Mouse (Mus musculus) ZHBTc4 (cell line): ENCODE measurements around the gene Gpam.

Experiments
- DNase-seq: peaks from one replicate; pipeline ENCODE4 v3.0.0-alpha.2; 2011; ENCODE audit warnings: low read depth, low spot score

Gene Gpam

GRCm38 (mm10) chr19:55139301-55139700, 12.3 kb upstream of the Gpam start:
- no peak for DNase-seq

- no peak for DNase-seq
Measured at GRCm38 (mm10) chr19:55138506-55138905, 11.5 kb upstream of the Gpam start.

GRCm38 (mm10) chr19:55137884-55138283, 10.8 kb upstream of the Gpam start:
- no peak for DNase-seq

- no peak for DNase-seq
Measured at GRCm38 (mm10) chr19:55136693-55137427, 9.8 kb upstream of the Gpam start.

- DNase-seq = no peak
Measured at GRCm38 (mm10) chr19:55135918-55136317, 8.9 kb upstream of the Gpam start.

GRCm38 (mm10) chr19:55134521-55134920, 7.5 kb upstream of the Gpam start:
- no peak for DNase-seq

- no peak for DNase-seq
Measured at GRCm38 (mm10) chr19:55132476-55132875, 5.4 kb upstream of the Gpam start.

GRCm38 (mm10) chr19:55131747-55132146, 4.7 kb upstream of the Gpam start:
- DNase-seq = no peak

GRCm38 (mm10) chr19:55128469-55128868, 1.4 kb upstream of the Gpam start:
- no peak for DNase-seq

GRCm38 (mm10) chr19:55125456-55125855, 1.6 kb downstream of the Gpam start:
- DNase-seq = no peak

- peak; percentile 67 for DNase-seq
Measured at GRCm38 (mm10) chr19:55123001-55123536, 4.0 kb downstream of the Gpam start.

GRCm38 (mm10) chr19:55122351-55122980, 4.6 kb downstream of the Gpam start:
- peak; percentile 80 for DNase-seq

GRCm38 (mm10) chr19:55121836-55122235, 5.2 kb downstream of the Gpam start:
- no peak for DNase-seq

GRCm38 (mm10) chr19:55120518-55121244, 6.4 kb downstream of the Gpam start:
- DNase-seq = no peak

- DNase-seq = no peak
Measured at GRCm38 (mm10) chr19:55119541-55119940, 7.5 kb downstream of the Gpam start.

- DNase-seq = no peak
Measured at GRCm38 (mm10) chr19:55117991-55118390, 9.0 kb downstream of the Gpam start.

- no peak for DNase-seq
Measured at GRCm38 (mm10) chr19:55117059-55117815, 9.8 kb downstream of the Gpam start.

GRCm38 (mm10) chr19:55115532-55115931, 11.5 kb downstream of the Gpam start:
- no peak for DNase-seq

- DNase-seq = no peak
Measured at GRCm38 (mm10) chr19:55114825-55115395, 12.1 kb downstream of the Gpam start.

- no peak for DNase-seq
Measured at GRCm38 (mm10) chr19:55107896-55108295, 19.1 kb downstream of the Gpam start.

GRCm38 (mm10) chr19:55105969-55106368, 21.1 kb downstream of the Gpam start:
- DNase-seq = no peak
